Mouse (Mus musculus) monocyte, adult 5-6 weeks (primary cell): Measurements from ENCODE around the gene Msx3. TPM values are rescaled to one million over a fixed set of nuclear protein-coding genes. Genes with fewer than 3 reads are reported as not detected.

Experiments used
- ATAC-seq: fragments of 153-309, 156-312 bp; replicated peaks from 2 replicates; pipeline ENCODE4 v1.8.0; 2017; ENCODE audit warnings: mild to moderate bottlenecking; ENCODE audit not compliant: low TSS enrichment, insufficient number of reproducible peaks, severe bottlenecking, poor library complexity, low FRiP score
- total RNA-seq: library from RNA; stranded (forward); fragments of 200-1000, 200-491, 200-594 nt; gene quantifications from 3 replicates; pipeline ENCODE4 v1.2.3, GENCODE M21; 2017

Gene Msx3
- not detected in 3 replicates for total RNA-seq

DNA sequence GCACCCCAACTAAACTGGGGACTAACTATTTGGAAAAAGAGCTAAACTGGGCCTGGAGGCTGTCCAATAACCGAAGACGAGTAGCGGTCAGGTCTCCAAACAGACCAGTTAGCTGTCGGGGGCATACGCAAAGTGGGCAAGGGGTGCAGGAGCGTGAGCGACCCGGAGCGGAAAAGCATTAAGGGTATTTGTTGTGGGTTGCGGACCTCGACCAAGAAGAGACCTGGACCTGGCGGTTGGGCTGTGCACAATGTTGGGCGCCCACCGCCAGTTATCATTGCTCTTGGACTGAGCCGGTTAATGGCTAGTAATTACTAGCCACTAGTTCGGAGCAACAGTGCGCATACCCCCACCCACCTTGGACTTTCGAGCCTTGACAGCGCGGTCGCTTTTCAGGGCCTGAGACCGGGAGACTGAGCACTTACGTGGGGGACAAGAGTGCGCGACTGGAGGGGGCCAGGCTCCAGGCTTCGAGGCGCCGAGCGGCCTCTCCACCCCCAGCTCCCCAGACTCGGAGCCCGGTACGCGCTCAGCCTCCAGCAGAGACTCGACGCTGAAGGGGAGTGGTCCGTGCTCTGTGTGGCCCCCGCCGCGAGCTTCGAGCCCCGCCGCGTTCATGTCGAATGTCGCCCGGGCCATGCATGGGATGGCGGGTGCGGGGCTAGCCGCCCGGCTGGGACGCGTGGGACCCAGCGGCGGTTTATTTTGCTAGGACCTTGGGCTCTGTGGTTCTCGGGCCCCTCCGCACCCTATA lies at the start of gene Msx3:
Gene Msx3, minus strand, starts transcription at position 729 of the 754 bp plus-strand sequence.
- ATAC-seq, result no peak

DNA sequence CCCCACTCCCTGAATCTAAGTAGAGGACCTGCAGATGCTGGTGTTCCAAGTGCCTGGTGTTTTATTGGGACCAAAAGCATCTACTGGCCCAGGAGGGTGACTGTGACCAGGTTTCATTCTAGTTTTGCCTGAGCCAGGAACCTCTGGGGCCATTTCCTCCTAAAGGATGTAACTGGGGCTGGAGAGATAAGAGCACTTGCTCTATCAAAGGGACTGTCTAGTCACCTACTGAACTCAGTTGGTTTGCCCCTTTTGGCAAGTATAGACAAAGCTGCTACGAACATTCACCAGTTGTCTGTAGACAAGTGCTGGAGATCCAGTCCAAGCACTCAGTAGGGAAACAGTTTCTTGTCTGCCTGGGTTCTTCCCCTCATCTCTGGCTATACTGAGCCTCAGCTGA lies 49.6 kb upstream of the Msx3 start:
- no peak for ATAC-seq

DNA sequence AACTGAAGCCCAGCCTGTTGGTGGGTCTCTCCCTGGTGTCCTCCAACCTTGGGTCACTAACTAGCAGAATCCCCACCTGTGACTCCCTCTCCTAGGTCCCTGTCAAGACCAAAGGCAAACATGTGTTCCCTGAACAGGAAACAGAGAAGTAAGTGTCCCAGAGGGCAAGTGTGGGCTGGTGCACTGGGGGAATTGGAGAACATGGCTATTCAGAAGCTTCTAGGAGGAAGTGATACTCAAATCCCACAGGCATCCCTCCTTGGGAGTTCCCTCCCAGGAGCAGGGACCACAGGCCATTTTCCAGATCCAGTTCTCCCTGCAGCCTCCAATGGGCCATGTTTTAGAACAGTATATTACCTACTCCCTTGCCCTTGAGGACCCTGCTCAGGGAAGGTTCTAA lies 47.2 kb upstream of the Msx3 start:
- ATAC-seq, result no peak

DNA sequence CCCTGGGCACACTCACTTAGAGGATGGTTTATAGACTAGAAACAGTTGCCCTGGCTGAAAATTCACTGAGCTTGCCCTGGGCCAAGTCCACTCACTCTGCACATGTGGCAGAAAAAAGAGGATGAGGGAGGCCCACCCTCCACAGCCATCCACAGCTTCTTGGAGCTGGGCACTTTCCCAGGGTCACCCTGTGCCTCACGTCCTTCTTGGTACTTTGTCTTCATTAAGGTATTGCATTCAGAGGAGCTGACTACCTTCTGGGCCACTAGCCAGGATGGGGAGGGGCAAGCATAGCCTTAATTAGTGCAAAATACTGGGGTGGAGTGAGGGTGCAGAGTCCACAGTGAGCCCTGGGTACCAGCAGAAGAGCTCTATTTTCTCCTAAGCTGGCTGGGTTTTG lies 46.7 kb upstream of the Msx3 start:
- ATAC-seq, result no peak

DNA sequence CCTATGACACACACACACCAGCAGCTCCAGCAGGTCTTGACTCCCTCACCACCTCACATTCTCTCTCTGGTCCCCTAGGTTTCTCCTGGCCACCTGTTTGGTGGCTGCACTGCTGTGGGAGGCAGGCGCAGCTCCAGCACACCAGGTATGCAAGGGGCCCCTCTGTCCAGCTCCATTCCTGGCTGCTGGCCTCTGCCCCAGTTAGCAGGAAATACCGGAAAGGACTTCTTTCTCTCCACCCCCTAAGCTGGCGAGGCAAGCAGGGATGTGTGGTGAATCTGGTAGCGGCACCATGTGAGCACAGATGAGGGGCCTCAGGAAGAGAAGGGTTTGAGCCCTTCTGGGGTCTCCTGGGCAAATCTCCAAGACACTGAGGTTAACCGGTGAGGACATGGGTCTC lies 46.1 kb upstream of the Msx3 start:
- ATAC-seq, result no peak

DNA sequence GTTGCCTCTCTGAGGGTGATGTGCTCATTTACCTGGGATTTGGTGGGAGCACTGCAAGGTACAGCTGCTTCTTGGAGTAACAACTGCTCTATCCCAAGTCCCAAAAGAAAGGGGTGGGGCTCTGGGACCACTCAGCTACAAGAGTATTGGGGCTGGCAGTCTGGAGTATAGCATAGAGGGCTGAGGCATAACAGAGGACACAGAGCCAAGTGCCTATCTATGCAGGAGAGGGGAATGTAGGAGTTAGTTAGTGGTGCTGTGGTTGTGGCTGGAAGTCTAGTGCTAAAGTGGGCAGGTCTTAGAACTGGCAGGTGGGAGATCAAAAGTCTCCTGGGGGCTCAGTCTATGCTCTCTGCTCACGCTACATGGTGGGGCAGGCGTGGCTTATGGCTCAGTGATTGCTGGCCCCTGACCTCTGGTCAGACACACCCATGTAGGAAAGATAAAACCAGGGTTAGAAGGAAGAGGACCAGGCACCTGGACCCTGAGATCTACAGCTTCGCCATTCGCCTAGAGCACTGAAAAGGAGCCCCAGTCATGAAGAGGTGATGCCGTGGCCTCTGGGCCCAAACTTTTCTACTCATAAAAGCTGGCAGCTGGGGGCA lies 44.1 kb upstream of the Msx3 start, which contains the start of gene Prap1:
Gene Prap1, plus strand, starts transcription at position 472 of the 605 bp plus-strand sequence.
- ATAC-seq, result no peak

DNA sequence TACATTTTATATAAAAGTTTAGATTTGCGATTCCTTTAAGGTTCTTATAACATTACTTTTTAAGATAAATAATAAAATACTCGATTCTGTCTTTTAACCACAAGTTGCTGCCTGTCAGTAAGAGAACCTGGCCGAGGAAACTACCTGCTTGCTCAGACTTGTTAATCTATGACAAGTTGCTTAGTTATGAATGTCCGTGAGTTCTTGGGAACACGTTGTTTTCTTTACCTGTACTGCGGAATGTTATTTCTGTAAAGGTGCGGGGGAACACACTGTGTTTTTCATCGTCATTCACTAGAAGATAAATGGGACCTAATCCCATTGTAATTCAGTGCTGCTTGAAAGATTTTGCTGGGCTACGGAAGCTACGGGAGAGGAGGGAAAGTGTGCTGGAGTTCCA lies 41.7 kb upstream of the Msx3 start:
- ATAC-seq, result no peak

DNA sequence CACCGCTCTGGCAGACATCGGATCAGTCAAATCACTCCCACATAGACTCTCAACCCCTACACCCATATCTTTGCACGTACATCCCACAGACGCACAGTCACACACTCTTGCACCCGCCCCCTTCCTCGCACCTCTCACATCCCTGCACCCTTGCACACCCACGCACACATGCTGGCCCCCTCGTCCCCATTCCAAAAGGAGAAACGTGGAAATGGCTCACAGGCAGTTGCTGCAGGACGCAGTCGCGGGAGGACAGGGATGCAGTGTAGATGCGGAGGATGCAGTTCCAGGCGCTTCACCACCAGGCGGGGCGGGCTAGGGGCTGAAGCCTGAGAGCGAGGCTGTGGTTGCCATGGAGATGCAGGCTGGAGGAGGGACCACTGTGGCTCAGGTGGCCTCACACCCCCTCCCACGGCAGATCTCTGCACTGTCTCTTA lies 33.4 kb upstream of the Msx3 start, which contains the start of gene Caly:
Gene Caly, minus strand, starts transcription at position 307 of the 437 bp plus-strand sequence.
- ATAC-seq, result no peak

DNA sequence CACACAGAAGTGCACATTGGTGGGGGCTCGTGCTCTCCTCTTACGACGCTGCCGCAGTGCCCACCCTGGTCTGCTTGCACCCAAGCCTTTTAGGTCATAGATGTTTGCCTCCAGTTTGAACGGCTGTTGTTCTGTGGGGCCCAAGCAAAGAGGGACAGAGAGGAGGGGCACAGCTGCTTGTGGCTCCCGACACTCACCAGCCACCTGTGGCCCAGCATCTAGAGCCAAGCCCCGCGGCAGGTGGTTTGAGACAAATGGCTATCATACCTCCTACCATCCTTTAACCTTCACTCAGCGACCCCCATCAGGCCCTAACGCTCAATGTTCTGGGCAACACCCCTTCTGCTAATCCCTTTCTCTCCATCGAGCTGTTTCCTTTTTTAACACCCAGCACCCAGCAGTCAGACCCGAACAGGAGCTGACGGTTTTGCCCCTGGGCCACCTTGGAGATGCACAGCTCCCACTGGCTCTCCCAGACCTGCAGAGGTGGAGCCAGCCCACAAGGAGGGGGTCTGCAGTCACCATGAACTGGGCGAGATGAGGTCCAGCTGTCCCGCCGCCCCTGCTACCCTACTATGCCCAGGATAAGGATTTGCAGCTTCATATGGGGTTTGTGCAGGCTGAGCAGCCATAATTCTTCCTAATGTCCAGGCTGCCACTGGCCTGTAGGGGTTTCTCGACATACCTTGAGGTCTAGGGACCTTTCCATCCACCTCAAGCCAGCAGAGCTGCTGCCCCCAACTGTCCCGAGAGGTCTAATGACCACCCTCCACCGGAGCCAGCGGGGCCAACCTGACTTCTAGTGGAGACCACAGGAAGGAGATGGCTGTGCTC lies 32.7 kb upstream of the Msx3 start:
- ATAC-seq, result no peak

DNA sequence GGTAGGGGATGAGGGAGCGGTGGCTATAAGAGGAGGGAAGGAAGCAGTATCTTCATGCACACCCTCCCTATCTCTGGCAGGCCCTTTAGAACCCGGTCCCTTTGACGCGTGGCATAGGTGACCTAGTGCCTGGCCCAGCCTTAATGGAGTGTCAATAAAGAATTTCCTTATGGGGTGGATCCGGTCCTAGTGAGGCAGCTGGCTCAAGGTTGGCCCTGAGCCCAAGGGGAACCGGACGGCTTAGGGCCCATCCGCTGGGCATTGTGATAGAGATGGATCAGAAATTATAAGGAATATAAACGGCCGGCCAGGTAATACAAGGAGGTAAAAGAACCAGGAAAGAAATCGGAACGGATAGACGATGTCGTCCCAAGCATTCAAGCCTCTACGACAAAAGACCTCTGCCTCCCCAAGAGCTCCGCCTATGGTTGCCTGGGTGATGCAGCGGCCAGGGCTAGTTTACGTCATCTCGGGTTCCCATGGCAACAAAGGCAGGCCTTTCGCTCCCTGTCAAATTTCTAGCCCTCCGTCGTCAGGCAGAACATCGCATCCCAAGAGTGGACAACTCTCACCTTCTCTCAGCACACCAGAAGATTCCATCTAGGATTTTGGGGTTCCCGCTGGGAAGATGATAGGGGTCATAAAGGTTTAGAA lies 31.7 kb upstream of the Msx3 start:
- ATAC-seq, result no peak

DNA sequence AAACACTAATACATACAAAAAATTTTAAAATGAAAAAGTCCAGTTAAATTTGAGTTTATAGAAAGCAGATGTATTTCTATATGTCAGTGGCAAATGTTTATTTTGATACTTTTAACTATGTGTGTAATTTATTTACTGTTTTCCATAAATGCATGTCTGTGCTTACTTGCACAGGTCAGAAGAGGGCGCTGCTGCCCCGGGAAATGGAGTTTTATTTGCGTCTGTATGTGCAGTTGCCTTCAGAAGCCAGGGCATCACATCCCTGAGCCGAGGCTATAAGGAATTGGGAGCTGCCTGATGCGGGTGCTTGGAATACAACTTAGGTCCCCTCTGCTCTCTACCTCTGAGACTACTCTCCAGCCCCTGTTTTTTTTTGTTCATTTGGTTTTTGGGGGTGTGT lies 29.8 kb upstream of the Msx3 start:
- 0 out of 2 replicates have a peak, but pooled peaks have one; percentile 41 for ATAC-seq

DNA sequence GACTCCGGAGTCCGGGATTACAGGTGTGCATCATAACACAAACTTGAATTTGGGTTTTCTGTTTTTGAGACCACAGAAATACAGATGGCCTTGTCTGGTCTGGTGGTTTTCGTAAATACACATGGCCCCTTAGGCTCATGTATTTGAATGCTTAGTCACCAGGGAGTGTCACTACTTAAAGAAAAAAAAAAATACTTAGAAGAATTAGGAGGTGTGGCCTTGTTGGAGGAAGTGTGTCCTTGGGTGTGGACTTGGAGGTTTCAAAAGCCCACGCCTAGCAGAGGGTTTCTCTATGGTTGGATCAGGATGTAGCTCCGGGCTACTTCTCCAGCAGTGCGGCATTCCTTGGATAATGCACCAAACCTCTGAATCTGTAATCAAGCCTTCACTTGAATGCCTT lies 28.8 kb upstream of the Msx3 start:
- ATAC-seq, result peak; percentile 51

DNA sequence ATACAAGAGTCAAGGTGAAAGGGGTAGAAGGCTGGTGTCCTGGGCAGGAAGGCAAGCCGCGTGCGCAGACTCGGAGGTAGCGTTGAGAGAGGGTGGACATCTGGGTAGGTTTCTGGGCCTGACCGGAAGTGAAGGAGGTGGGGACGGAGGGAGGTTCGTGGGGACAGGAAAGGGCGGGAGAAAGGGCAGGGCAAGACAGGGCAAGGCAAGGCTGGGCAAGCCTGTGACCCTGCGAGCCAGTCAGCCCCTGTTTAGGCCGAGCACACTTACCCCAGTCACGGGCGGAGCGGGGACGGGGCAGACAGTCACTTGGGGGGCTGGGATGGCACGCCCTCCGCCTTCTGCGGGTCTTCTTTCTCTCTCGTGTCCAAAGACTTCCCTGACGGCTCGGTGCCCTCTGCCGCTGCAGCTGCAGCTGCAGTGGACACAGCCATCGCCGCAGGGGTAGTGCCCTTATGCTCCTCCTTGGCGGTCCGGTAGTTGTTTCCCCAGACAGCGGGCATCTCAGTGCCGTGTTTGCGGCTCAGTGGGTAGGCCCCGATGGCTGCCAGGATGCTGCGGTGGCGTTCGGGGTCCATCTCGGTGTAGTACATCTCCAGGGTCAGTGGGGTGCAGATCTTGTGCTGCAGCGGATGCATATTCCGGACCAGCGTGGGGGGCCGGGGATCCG lies 21.3 kb upstream of the Msx3 start:
- ATAC-seq, result peak; percentile 57

DNA sequence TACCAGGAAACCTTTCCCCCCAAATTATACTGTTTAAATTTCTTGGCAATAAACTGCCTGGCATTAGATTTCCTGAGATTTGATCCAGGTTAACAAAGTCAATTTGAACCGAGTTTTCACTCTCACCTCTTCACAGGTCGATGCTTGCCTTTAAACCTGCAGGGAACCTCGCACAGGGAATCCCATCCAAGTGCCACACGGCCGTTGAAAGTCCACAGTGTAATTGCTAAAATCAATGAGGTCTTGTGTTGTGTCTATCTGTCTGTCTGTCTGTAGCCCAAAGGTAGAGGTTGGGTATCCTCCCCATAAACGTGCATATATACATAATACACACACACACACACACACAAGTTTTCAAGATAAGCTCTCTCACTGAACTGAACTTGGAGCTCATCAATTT lies 18.5 kb upstream of the Msx3 start:
- ATAC-seq, result no peak

DNA sequence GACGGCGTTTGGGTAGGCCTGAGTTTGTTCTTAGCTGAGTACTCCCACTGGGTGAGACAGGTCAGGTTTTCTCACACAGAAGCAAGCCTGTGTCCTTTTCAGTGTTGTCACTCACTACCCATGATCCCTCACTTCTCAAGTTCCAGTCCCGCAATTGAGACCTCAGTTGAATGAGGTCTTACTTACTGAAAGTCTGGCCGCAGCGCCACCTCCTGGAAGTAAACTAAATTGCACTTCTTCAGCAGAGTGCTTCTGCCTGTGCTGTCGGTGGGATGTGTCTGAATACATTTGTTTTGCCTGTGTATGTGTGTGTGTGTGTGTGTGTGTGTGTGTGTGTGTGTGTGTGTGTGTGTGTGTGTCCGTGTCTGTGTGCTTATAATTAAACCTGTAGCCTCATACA lies 14.2 kb upstream of the Msx3 start:
- peak; percentile 52; the same call in 1 of the 2 replicates for ATAC-seq

DNA sequence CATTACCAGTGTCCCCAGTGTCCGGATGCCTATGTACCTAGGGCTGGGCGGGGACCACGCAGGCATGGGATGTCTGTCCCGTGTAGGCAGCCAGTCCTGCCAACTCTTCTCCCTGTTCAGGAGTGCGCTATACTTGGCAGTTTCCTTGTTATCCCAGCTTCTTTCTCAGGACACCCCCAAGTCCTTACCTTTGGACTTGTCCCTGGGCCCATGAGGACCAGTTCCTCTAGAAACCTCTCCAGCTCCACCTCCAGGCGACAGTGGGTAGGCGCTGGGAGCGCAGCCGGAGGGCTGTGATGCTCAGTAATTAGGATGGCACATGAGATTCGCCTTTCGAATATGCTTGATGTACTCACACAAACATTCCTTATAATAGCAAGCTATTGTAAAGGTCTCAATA lies 13.4 kb upstream of the Msx3 start:
- ATAC-seq, result no peak

DNA sequence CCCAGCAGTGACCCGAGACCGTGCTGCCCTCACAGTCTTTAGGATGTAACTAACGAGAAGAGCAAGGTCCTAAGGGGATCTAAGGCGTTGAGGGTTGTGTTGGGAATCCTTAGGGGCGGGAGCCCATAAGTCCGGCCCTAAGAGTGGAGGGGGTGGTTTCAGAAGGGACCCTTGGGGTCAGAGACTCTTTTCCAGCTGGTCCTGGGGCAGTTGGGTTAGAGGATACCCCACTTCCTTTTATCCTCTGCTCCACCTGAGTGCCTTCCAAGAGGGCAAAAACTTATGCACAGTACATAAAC lies 12.9 kb upstream of the Msx3 start:
- no peak for ATAC-seq

DNA sequence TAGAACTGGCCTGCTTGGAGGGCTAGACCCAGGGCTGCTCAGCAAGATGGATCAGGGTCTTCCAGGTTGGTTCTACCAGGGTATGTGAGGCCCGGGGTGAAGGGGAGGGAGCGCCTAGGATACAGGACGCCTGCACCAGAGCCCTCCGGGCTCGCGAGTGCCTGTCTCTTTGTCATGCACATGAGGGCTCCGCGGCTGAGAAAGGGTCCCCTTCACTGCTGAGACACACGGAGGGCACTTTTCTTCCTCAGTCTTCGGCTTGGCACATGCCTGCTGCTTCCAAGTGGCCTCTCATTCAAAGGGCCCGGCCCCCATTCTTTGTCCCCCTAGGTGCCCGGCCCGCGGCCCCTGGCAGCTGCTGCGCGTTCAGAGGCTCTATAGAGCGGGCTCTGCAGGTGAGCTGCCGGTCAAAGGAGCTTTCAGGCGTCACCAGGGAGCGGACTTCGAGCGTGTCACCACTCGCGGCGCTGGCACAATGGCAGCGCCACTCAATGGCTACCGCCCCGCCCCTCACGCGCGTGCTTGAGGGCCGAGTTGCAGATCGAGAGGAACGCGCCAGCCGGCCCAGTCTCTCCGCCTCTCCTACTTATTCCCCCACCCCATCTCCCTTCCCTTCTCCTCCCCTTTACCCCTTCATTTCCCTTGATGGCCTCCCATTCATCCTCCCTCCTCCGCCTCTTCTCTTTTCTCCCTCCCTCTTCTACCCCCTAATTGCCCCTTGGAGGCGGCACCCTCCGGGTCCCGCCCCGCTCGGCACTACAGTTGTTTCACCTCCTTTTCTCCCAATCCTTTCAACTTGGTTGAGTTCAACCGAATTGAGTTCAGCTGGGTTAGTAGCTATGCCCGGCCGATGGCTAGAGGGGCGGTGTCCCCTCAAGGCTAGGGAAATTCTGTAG lies 12.3 kb upstream of the Msx3 start:
- no peak for ATAC-seq
